Mouse (Mus musculus) intestine, postnatal 0 days (tissue): ENCODE results near the gene Dpm1. TPM values are rescaled to one million over a fixed set of nuclear protein-coding genes. Genes with fewer than 3 reads are reported as not detected.

ENCODE experiments used
- ATAC-seq: fragments of 200-750 bp; cut with Nextera tagmentation; 2 replicates; pipeline ENCODE4 v1.8.0; 2017; ENCODE audit warnings: mild to moderate bottlenecking, moderate TSS enrichment, moderate library complexity
- H3K27ac ChIP-seq: fragments of 300-500 bp; sonication (generic); 2 replicates; pipeline ENCODE4 v1.5.1; 2014; ENCODE audit warnings: mild to moderate bottlenecking, low read depth, low read length, moderate library complexity
- H3K27me3 ChIP-seq: fragments of 300-500 bp; sonication (generic); replicated peaks from 2 replicates; pipeline ENCODE4 v1.6.1; 2014; ENCODE audit warnings: low read length, mixed read lengths; ENCODE audit not compliant: control insufficient read depth, insufficient read depth
- H3K36me3 ChIP-seq: fragments of 300-500 bp; sonication (generic); 2 replicates; pipeline ENCODE4 v1.6.1; 2014; ENCODE audit warnings: mild to moderate bottlenecking, moderate library complexity; ENCODE audit not compliant: control insufficient read depth, insufficient read depth
- H3K4me1 ChIP-seq: fragments of 300-500 bp; sonication (generic); replicated peaks from 2 replicates; pipeline ENCODE4 v1.6.1; 2014; ENCODE audit warnings: antibody characterized with exemption, low read length, mixed read lengths; ENCODE audit not compliant: control insufficient read depth, insufficient read depth
- H3K4me2 ChIP-seq: fragments of 300-500 bp; sonication (generic); replicated peaks from 2 replicates; pipeline ENCODE4 v1.6.1; 2014; ENCODE audit warnings: low read depth, mild to moderate bottlenecking, moderate library complexity
- H3K4me3 ChIP-seq: fragments of 300-500 bp; sonication (generic); 2 replicates; pipeline ENCODE4 v1.5.1; 2014; ENCODE audit warnings: low read depth, low read length
- H3K9ac ChIP-seq: fragments of 300-500 bp; sonication (generic); 2 replicates; pipeline ENCODE4 v1.6.1; 2014; ENCODE audit warnings: mild to moderate bottlenecking, low read depth, low read length
- H3K9me3 ChIP-seq: fragments of 300-500 bp; sonication (generic); 2 replicates; pipeline ENCODE4 v1.6.1; 2016; ENCODE audit warnings: mixed run types; ENCODE audit not compliant: control insufficient read depth
- CTCF ChIP-seq: sonication (generic); IDR thresholded peaks from 2 replicates; pipeline ENCODE4 v1.5.1; 2016; ENCODE audit warnings: low read depth, mild to moderate bottlenecking, control low read depth, antibody characterized with exemption, moderate library complexity
- WGBS: fragments of 180-500 bp; shearing (Covaris S2); extraction: QIAGEN DNeasy Blood & Tissue Kit; methylation state at CpG from one replicate; pipeline ENCODE4 v1.1.7; 2014; 5-methylcytosine and 5-hydroxymethylcytosine counted together
- polyA plus RNA-seq: library from polyadenylated mRNA; unstranded; fragments of >200 nt; fragmentation: Nextera tagmentation; extraction: Ambion mirVana; gene quantifications from 2 replicates; pipeline ENCODE4 v1.2.1, GENCODE M21; 2015

Dpm1 gene
- 130 and 131 TPM in 2 replicates for polyA plus RNA-seq

- WGBS, result under 1% methylated on average over 73 of the region's 73 CpGs
- no peak for TF ChIP-seq CTCF
- peak within 1 kb of the TSS; percentile 80 for H3K27ac ChIP-seq
- H3K27me3 ChIP-seq, result no peaks in the 10 kb centered on the region
- H3K9me3 ChIP-seq, result no peaks in the 10 kb centered on the region
- H3K4me3 ChIP-seq, result peak within 1 kb of the TSS; percentile 98
- peak within 1 kb of the TSS; percentile 98 for H3K4me2 ChIP-seq
- peaks cover 20% of the 10 kb centered on the region; the same call in 1 of the 2 replicates for H3K4me1 ChIP-seq
- H3K9ac ChIP-seq, result peak within 1 kb of the TSS; percentile 93
- peak; percentile 80 for ATAC-seq
- peaks cover 23% of the 10 kb centered on the region for H3K36me3 ChIP-seq
These were observed at the start of gene Dpm1, which contains the start of the genes Gm20716 and Mocs3 for GRCm38 (mm10) chr2:168230026-168230728. Gene Dpm1, minus strand, starts transcription at chr2:168230591. Gene Gm20716, minus strand, starts transcription at chr2:168230364. Gene Mocs3, plus strand, starts transcription at chr2:168230622.

- H3K4me1 ChIP-seq, result no peaks in the 10 kb centered on the region
- no peak overlapping the region for H3K4me2 ChIP-seq
- H3K4me3 ChIP-seq, result no peak overlapping the region
- H3K9ac ChIP-seq, result no peak overlapping the region
- no peaks in the 10 kb centered on the region for H3K36me3 ChIP-seq
- H3K27ac ChIP-seq, result no peak overlapping the region
- peaks cover 33% of the 10 kb centered on the region for H3K27me3 ChIP-seq
- WGBS, result 7% methylated on average over 11 of the region's 11 CpGs
- no peaks in the 10 kb centered on the region for H3K9me3 ChIP-seq
- no peak for ATAC-seq
- TF ChIP-seq CTCF, result peak; percentile 90
These were observed 44.1 kb upstream of the Dpm1 start for GRCm38 (mm10) chr2:168274374-168274935.

GRCm38 (mm10) chr2:168273387-168273786, 43.0 kb upstream of the Dpm1 start:
- WGBS, result 40% methylated on average over 9 of the region's 9 CpGs

GRCm38 (mm10) chr2:168268033-168268432, 37.6 kb upstream of the Dpm1 start:
- 22% methylated on average over 7 of the region's 7 CpGs for WGBS
- H3K27me3 ChIP-seq, result no peaks in the 10 kb centered on the region; the same call in 1 of the 2 replicates
- no peak for ATAC-seq
- H3K4me2 ChIP-seq, result 0 out of 2 replicates have a peak overlapping the region, but pooled peaks have one; percentile 9
- no peaks in the 10 kb centered on the region for H3K36me3 ChIP-seq
- no peak overlapping the region for H3K27ac ChIP-seq
- H3K9ac ChIP-seq, result no peak overlapping the region
- peak; percentile 72 for TF ChIP-seq CTCF
- no peaks in the 10 kb centered on the region for H3K9me3 ChIP-seq
- no peaks in the 10 kb centered on the region for H3K4me1 ChIP-seq
- H3K4me3 ChIP-seq, result no peak overlapping the region

More at GRCm38 (mm10) chr2:168273387-168273786, 43.0 kb upstream of the Dpm1 start:
- no peak for ATAC-seq
- H3K27ac ChIP-seq, result no peak overlapping the region
- no peaks in the 10 kb centered on the region for H3K36me3 ChIP-seq
- no peaks in the 10 kb centered on the region for H3K4me1 ChIP-seq
- H3K9ac ChIP-seq, result no peak overlapping the region
- TF ChIP-seq CTCF, result no peak
- H3K4me3 ChIP-seq, result no peak overlapping the region
- H3K9me3 ChIP-seq, result no peaks in the 10 kb centered on the region
- peaks cover 25% of the 10 kb centered on the region for H3K27me3 ChIP-seq
- no peak overlapping the region for H3K4me2 ChIP-seq

- Histone ChIP-seq H3K27ac (no peak overlapping the region), H3K9me3 (no peaks in the 10 kb centered on the region), H3K4me1 (no peaks in the 10 kb centered on the region), H3K4me3 (no peak overlapping the region), H3K4me2 (no peak overlapping the region), H3K9ac (no peak overlapping the region), H3K27me3 (no peaks in the 10 kb centered on the region), H3K36me3 (no peaks in the 10 kb centered on the region)
- no peak for ATAC-seq
- WGBS, result 89% methylated on average over 10 of the region's 10 CpGs
- no peak for TF ChIP-seq CTCF
These were observed 30.5 kb upstream of the Dpm1 start for GRCm38 (mm10) chr2:168260900-168261299.

GRCm38 (mm10) chr2:168260124-168260523, 29.7 kb upstream of the Dpm1 start:
- ATAC-seq, result no peak
- Histone ChIP-seq H3K4me3 (no peak overlapping the region), H3K9me3 (no peaks in the 10 kb centered on the region), H3K4me1 (no peaks in the 10 kb centered on the region), H3K27me3 (no peaks in the 10 kb centered on the region), H3K9ac (no peak overlapping the region), H3K27ac (no peak overlapping the region), H3K4me2 (no peak overlapping the region), H3K36me3 (no peaks in the 10 kb centered on the region)
- TF ChIP-seq CTCF, result no peak
- 60% methylated on average over 3 of the region's 3 CpGs for WGBS
